Mouse (Mus musculus) forebrain, postnatal 0 days (tissue): ENCODE data around the gene Cygb. TPM values are rescaled to one million over a fixed set of nuclear protein-coding genes. Genes with fewer than 3 reads are reported as not detected.

Source experiments
- ATAC-seq: fragments of 200-750 bp; cut with Nextera tagmentation; 2 replicates; pipeline ENCODE4 v1.8.0; 2017; ENCODE audit warnings: mild to moderate bottlenecking, moderate library complexity
- DNase-seq: peaks from one replicate; pipeline ENCODE4 v3.0.0-alpha.2; 2015
- H3K27ac ChIP-seq: fragments of 300-500 bp; sonication (generic); 2 replicates; pipeline ENCODE4 v1.5.1; 2014; ENCODE audit warnings: low read depth, mild to moderate bottlenecking, antibody characterized with exemption, low read length, moderate library complexity, mixed read lengths
- H3K27me3 ChIP-seq: fragments of 300-500 bp; sonication (generic); 2 replicates; pipeline ENCODE4 v1.6.1; 2014; ENCODE audit warnings: mild to moderate bottlenecking, low read length, mixed read lengths; ENCODE audit not compliant: insufficient read depth
- H3K36me3 ChIP-seq: fragments of 300-500 bp; sonication (generic); 2 replicates; pipeline ENCODE4 v1.6.1; 2014; ENCODE audit warnings: mild to moderate bottlenecking, moderate library complexity; ENCODE audit not compliant: insufficient read depth
- H3K4me1 ChIP-seq: fragments of 300-500 bp; sonication (generic); 2 replicates; pipeline ENCODE4 v1.6.1; 2014; ENCODE audit warnings: antibody characterized with exemption; ENCODE audit not compliant: insufficient read depth
- H3K4me2 ChIP-seq: fragments of 300-500 bp; sonication (generic); 2 replicates; pipeline ENCODE4 v1.6.1; 2014; ENCODE audit warnings: low read depth, mild to moderate bottlenecking, moderate library complexity
- H3K4me3 ChIP-seq: fragments of 300-500 bp; sonication (generic); 2 replicates; pipeline ENCODE4 v1.5.1; 2014; ENCODE audit warnings: low read depth, low read length, mixed read lengths
- H3K9ac ChIP-seq: fragments of 300-500 bp; sonication (generic); 2 replicates; pipeline ENCODE4 v1.6.1; 2014; ENCODE audit warnings: mild to moderate bottlenecking
- H3K9me3 ChIP-seq: fragments of 300-500 bp; sonication (generic); 2 replicates; pipeline ENCODE4 v1.6.1; 2016; ENCODE audit warnings: low read length
- CTCF ChIP-seq: sonication (generic); IDR thresholded peaks from 2 replicates; pipeline ENCODE4 v1.5.1; 2016; ENCODE audit warnings: antibody characterized with exemption, control low read depth, low read depth
- WGBS: fragments of 180-500 bp; shearing (Covaris S2); extraction: QIAGEN DNeasy Blood & Tissue Kit; methylation state at CpG from one replicate; pipeline ENCODE4 v1.1.7; 2014; 5-methylcytosine and 5-hydroxymethylcytosine counted together
- polyA plus RNA-seq: library from polyadenylated mRNA; unstranded; fragments of >200 nt; fragmentation: Nextera tagmentation; extraction: Ambion mirVana; gene quantifications from 2 replicates; pipeline ENCODE4 v1.2.1, GENCODE M21; 2015
- total RNA-seq: library from RNA; depleted of rRNA; stranded (reverse); fragments of >200 nt; gene quantifications from 2 replicates; pipeline ENCODE4 v1.2.3, GENCODE M21; 2014

The Cygb gene
- total and polyA plus RNA-seq, 2 experiments from 2014 or later, result 20.7 to 27.6 TPM

GRCm38 (mm10) chr11:116620559-116621253, 33.4 kb downstream of the Cygb start:
- WGBS, result 73% methylated on average over 10 of the region's 10 CpGs
- DNase-seq (no peak), ATAC-seq (peak; percentile 33)
- Histone ChIP-seq H3K27me3 (peaks cover 5% of the 10 kb centered on the region; the same call in 1 of the 2 replicates), H3K4me2 (no peak overlapping the region), H3K4me3 (no peak overlapping the region), H3K9ac (no peak overlapping the region), H3K9me3 (no peaks in the 10 kb centered on the region), H3K4me1 (no peaks in the 10 kb centered on the region), H3K36me3 (no peaks in the 10 kb centered on the region), H3K27ac (no peak overlapping the region)
- TF ChIP-seq CTCF, result no peak

GRCm38 (mm10) chr11:116620073-116620472, 34.0 kb downstream of the Cygb start:
- DNase-seq, result no peak
- Histone ChIP-seq H3K9me3 (no peaks in the 10 kb centered on the region), H3K9ac (no peak overlapping the region), H3K4me2 (no peak overlapping the region), H3K4me1 (no peaks in the 10 kb centered on the region), H3K36me3 (no peaks in the 10 kb centered on the region), H3K27me3 (peaks cover 3% of the 10 kb centered on the region; the same call in 1 of the 2 replicates), H3K4me3 (no peak overlapping the region), H3K27ac (no peak overlapping the region)
- WGBS, result 39% methylated on average over 9 of the region's 9 CpGs
- no peak for TF ChIP-seq CTCF
- no peak for ATAC-seq

GRCm38 (mm10) chr11:116619561-116619960, 34.6 kb downstream of the Cygb start:
- 67% methylated on average over 8 of the region's 8 CpGs for WGBS
- Histone ChIP-seq H3K27ac (no peak overlapping the region), H3K4me3 (no peak overlapping the region), H3K9me3 (no peaks in the 10 kb centered on the region), H3K4me2 (no peak overlapping the region), H3K36me3 (no peaks in the 10 kb centered on the region), H3K9ac (no peak overlapping the region), H3K27me3 (no peaks in the 10 kb centered on the region), H3K4me1 (no peaks in the 10 kb centered on the region)
- no peak for ATAC-seq
- no peak for TF ChIP-seq CTCF
- DNase-seq, result no peak

GRCm38 (mm10) chr11:116619156-116619555, 35.0 kb downstream of the Cygb start:
- Histone ChIP-seq H3K4me3 (no peak overlapping the region), H3K36me3 (no peaks in the 10 kb centered on the region), H3K27me3 (no peaks in the 10 kb centered on the region), H3K4me1 (no peaks in the 10 kb centered on the region), H3K9me3 (no peaks in the 10 kb centered on the region), H3K27ac (no peak overlapping the region), H3K4me2 (no peak overlapping the region), H3K9ac (no peak overlapping the region)
- DNase-seq (no peak), ATAC-seq (no peak)
- TF ChIP-seq CTCF, result no peak
- 78% methylated on average over 7 of the region's 7 CpGs for WGBS

- DNase-seq (no peak), ATAC-seq (no peak)
- TF ChIP-seq CTCF, result no peak
- Histone ChIP-seq H3K36me3 (no peaks in the 10 kb centered on the region), H3K4me1 (no peaks in the 10 kb centered on the region), H3K4me2 (no peak overlapping the region), H3K9me3 (no peaks in the 10 kb centered on the region), H3K9ac (no peak overlapping the region), H3K27ac (no peak overlapping the region), H3K4me3 (no peak overlapping the region), H3K27me3 (no peaks in the 10 kb centered on the region)
- WGBS, result 94% methylated on average over 7 of the region's 7 CpGs
These were observed 35.4 kb downstream of the Cygb start for GRCm38 (mm10) chr11:116618666-116619065.

GRCm38 (mm10) chr11:116617641-116618040, 36.5 kb downstream of the Cygb start:
- ATAC-seq, result peak; percentile 62; the same call in 1 of the 2 replicates
- Histone ChIP-seq H3K36me3 (no peaks in the 10 kb centered on the region), H3K4me3 (no peak overlapping the region), H3K9me3 (no peaks in the 10 kb centered on the region), H3K27ac (no peak overlapping the region), H3K4me1 (no peaks in the 10 kb centered on the region), H3K9ac (no peak overlapping the region), H3K4me2 (no peak overlapping the region), H3K27me3 (no peaks in the 10 kb centered on the region)
- 61% methylated on average over 7 of the region's 7 CpGs for WGBS
- no peak for TF ChIP-seq CTCF
- peak; percentile 36 for DNase-seq

GRCm38 (mm10) chr11:116616438-116617118, 37.5 kb downstream of the Cygb start:
- Histone ChIP-seq H3K9ac (no peak overlapping the region), H3K36me3 (no peaks in the 10 kb centered on the region), H3K4me2 (no peak overlapping the region), H3K27me3 (no peaks in the 10 kb centered on the region), H3K4me1 (no peaks in the 10 kb centered on the region), H3K9me3 (no peaks in the 10 kb centered on the region), H3K4me3 (no peak overlapping the region), H3K27ac (no peak overlapping the region)
- TF ChIP-seq CTCF, result no peak
- DNase-seq (no peak), ATAC-seq (no peak)
- WGBS, result 75% methylated on average over 10 of the region's 10 CpGs
